Mouse (Mus musculus) yolk sac, embryonic 10.5 days (tissue): ENCODE results near the gene Epb41l2.

ENCODE experiments used
- DNase-seq: peaks from one replicate; pipeline ENCODE4 v3.0.0-alpha.2; 2017; ENCODE audit warnings: low spot score

The Epb41l2 gene

GRCm38 (mm10) chr10:25359208-25359958, at the start of gene Epb41l2:
Gene Epb41l2 (plus strand): TSS chr10:25359798.
- peak; percentile 94 for DNase-seq

- DNase-seq, result no peak
These were observed 49.6 kb upstream of the Epb41l2 start for GRCm38 (mm10) chr10:25309996-25310395.

- DNase-seq, result no peak
These were observed 48.9 kb upstream of the Epb41l2 start for GRCm38 (mm10) chr10:25310736-25311135.

GRCm38 (mm10) chr10:25311554-25312212, 47.9 kb upstream of the Epb41l2 start:
- no peak for DNase-seq

GRCm38 (mm10) chr10:25313856-25314584, 45.6 kb upstream of the Epb41l2 start:
- no peak for DNase-seq

GRCm38 (mm10) chr10:25317665-25318064, 41.9 kb upstream of the Epb41l2 start:
- no peak for DNase-seq

- no peak for DNase-seq
These were observed 41.2 kb upstream of the Epb41l2 start for GRCm38 (mm10) chr10:25318405-25318804.

GRCm38 (mm10) chr10:25319531-25319930, 40.1 kb upstream of the Epb41l2 start:
- no peak for DNase-seq

- DNase-seq, result no peak
These were observed 38.4 kb upstream of the Epb41l2 start for GRCm38 (mm10) chr10:25321198-25321597.

GRCm38 (mm10) chr10:25325690-25326089, 33.9 kb upstream of the Epb41l2 start:
- DNase-seq, result no peak

- no peak for DNase-seq
These were observed 32.1 kb upstream of the Epb41l2 start for GRCm38 (mm10) chr10:25327511-25327910.

- DNase-seq, result no peak
These were observed 29.5 kb upstream of the Epb41l2 start for GRCm38 (mm10) chr10:25330094-25330493.

- no peak for DNase-seq
These were observed 28.1 kb upstream of the Epb41l2 start for GRCm38 (mm10) chr10:25331321-25332049.

- DNase-seq, result no peak
These were observed 26.1 kb upstream of the Epb41l2 start for GRCm38 (mm10) chr10:25333390-25334079.

- no peak for DNase-seq
These were observed 18.9 kb upstream of the Epb41l2 start for GRCm38 (mm10) chr10:25340675-25341074.

- no peak for DNase-seq
These were observed 16.8 kb upstream of the Epb41l2 start for GRCm38 (mm10) chr10:25342801-25343200.

GRCm38 (mm10) chr10:25353941-25354340, 5.7 kb upstream of the Epb41l2 start:
- no peak for DNase-seq

- no peak for DNase-seq
These were observed 5.2 kb upstream of the Epb41l2 start for GRCm38 (mm10) chr10:25354390-25354789.

- DNase-seq, result no peak
These were observed 587 bp downstream of the Epb41l2 start for GRCm38 (mm10) chr10:25359959-25360811.

- DNase-seq, result no peak
These were observed 2.6 kb downstream of the Epb41l2 start for GRCm38 (mm10) chr10:25362235-25362634.

- DNase-seq, result no peak
These were observed 5.6 kb downstream of the Epb41l2 start for GRCm38 (mm10) chr10:25365158-25365557.
